Mouse (Mus musculus) WW6 (cell line): ENCODE results near the gene Cops7a.

Experiments used
- DNase-seq: peaks from one replicate; pipeline ENCODE4 v3.0.0-alpha.2; 2013; ENCODE audit warnings: low read depth, low spot score

The Cops7a gene

GRCm38 (mm10) chr6:124958127-124958526, 7.2 kb downstream of the Cops7a start:
- DNase-seq = no peak

GRCm38 (mm10) chr6:124955212-124955611, 10.1 kb downstream of the Cops7a start:
- DNase-seq = no peak

GRCm38 (mm10) chr6:124953991-124954715, 11.2 kb downstream of the Cops7a start:
- DNase-seq = no peak

GRCm38 (mm10) chr6:124943526-124943925, 21.8 kb downstream of the Cops7a start:
- no peak for DNase-seq

- DNase-seq = no peak
Observed at GRCm38 (mm10) chr6:124941679-124942078, 23.7 kb downstream of the Cops7a start.

- no peak for DNase-seq
Observed at GRCm38 (mm10) chr6:124938554-124938953, 26.8 kb downstream of the Cops7a start.

GRCm38 (mm10) chr6:124937493-124937892, 27.8 kb downstream of the Cops7a start:
- DNase-seq = no peak

- no peak for DNase-seq
Observed at GRCm38 (mm10) chr6:124936681-124937080, 28.7 kb downstream of the Cops7a start.

GRCm38 (mm10) chr6:124934670-124935069, 30.7 kb downstream of the Cops7a start:
- no peak for DNase-seq

GRCm38 (mm10) chr6:124933127-124933526, 32.2 kb downstream of the Cops7a start:
- no peak for DNase-seq

- no peak for DNase-seq
Observed at GRCm38 (mm10) chr6:124932314-124932695, 33.0 kb downstream of the Cops7a start.

- DNase-seq = no peak
Observed at GRCm38 (mm10) chr6:124931525-124932313, 33.6 kb downstream of the Cops7a start.

GRCm38 (mm10) chr6:124930754-124931524, 34.4 kb downstream of the Cops7a start, which contains the start of gene Mlf2:
TSS of gene Mlf2 (plus strand) at chr6:124931386.
- peak; percentile 99 for DNase-seq

GRCm38 (mm10) chr6:124930231-124930630, 35.1 kb downstream of the Cops7a start:
- no peak for DNase-seq

GRCm38 (mm10) chr6:124925941-124926340, 39.4 kb downstream of the Cops7a start:
- DNase-seq = no peak

GRCm38 (mm10) chr6:124925173-124925793, 40.1 kb downstream of the Cops7a start:
- no peak for DNase-seq

- no peak for DNase-seq
Observed at GRCm38 (mm10) chr6:124921539-124921938, 43.8 kb downstream of the Cops7a start.

GRCm38 (mm10) chr6:124920318-124921085, 44.8 kb downstream of the Cops7a start:
- DNase-seq = no peak

GRCm38 (mm10) chr6:124919695-124920317, 45.5 kb downstream of the Cops7a start, which contains the start of gene Ptms:
TSS of gene Ptms (minus strand) at chr6:124920103.
- peak; percentile 99 for DNase-seq

- no peak for DNase-seq
Observed at GRCm38 (mm10) chr6:124918890-124919627, 46.3 kb downstream of the Cops7a start.
